Mouse (Mus musculus) retina, postnatal 1 day (tissue): Measurements from ENCODE around the gene Sirpa.

Experiments used
- DNase-seq: peaks from one replicate; pipeline ENCODE4 v3.0.0-alpha.2; 2012

Gene Sirpa

DNA sequence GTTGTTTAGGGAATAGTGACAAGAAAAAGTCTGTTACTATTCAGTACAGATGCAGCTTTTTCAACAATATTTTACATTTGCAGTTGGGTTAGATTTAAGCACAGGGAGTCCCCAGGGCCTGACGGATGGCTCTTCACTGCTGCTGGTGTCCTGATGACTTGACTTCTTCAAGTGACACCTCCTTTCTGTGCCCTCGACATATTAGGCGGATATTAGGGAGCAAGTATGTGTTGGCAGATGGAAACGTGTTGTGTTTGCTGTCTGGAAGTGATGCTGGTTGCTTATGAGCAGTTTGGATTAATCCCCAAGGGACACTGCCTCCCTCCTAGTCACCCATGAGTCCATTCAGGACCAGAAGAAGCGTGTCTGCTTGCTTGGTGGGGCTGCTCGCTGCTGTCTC, 21.3 kb downstream of the Sirpa start:
- DNase-seq = no peak

DNA sequence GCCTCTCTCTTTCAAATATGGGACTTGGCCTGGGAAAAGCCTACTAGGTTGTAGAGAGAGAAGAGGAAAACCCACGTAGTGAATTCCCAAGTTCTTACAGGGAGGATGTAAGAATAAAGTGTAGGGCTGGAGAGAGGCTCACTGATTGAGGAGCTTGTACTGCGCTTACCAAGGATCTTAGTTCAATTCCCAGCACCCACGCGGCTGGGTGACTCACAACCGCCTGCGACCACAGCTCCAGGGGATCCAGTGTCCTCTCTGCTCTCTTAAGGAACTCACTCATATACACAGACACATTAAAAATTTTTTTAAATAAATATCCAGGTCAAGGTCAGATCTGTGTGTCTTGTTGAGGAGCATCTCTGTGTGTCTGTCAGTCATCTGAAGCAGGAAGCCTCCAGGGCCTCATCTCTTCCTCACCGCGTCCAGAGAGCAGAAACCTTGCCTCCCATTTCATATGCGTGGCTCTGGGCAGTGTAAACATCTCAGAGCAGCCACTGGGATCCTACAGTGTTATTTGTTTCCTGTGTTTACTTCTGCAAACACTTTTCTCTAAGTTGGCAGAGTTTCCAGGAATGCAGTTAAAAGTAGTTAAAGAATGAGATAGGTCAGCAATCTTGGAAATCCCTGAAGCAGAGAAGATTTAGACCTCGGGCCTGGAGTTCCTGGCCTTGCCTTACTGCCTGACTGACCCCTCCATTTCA, 22.0 kb downstream of the Sirpa start:
- no peak for DNase-seq

DNA sequence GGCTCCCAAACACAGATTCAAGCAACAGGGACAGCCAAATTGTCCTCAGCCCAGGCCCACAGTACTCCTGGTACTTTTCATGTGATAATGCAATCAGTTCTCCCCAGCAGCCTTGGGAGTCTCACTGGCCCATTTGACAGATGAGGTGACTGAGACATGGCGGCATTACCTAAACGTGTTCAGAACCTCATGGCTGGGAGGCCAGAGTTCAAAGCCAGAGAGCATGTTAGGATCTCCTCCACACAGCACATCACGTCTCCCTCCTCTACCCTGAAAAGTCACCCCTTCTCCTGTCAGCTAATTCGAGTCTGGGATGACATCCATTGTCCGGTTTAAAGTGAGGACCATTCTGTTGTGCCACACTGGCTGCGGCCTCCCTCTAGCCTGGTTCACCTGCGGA, 27.5 kb downstream of the Sirpa start:
- no peak for DNase-seq

DNA sequence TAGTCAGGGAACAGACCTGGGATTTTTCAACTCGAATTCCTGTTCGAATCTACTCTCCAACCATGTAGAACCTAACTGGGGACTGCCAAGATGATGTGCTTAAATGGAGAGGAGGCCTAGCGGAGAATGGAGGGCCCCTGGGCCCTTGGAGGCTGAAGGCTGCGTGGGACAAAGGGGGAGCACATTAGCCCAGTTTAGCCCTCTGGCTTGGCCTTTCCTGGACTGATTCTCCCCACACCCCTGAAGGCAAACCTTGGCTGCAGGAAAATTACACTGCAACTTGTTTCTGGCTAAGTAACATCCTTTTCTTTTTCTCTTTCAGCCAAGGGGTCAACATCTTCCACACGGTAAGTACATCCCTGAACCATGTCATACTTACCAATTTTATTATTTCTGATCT, 28.2 kb downstream of the Sirpa start:
- no peak for DNase-seq

DNA sequence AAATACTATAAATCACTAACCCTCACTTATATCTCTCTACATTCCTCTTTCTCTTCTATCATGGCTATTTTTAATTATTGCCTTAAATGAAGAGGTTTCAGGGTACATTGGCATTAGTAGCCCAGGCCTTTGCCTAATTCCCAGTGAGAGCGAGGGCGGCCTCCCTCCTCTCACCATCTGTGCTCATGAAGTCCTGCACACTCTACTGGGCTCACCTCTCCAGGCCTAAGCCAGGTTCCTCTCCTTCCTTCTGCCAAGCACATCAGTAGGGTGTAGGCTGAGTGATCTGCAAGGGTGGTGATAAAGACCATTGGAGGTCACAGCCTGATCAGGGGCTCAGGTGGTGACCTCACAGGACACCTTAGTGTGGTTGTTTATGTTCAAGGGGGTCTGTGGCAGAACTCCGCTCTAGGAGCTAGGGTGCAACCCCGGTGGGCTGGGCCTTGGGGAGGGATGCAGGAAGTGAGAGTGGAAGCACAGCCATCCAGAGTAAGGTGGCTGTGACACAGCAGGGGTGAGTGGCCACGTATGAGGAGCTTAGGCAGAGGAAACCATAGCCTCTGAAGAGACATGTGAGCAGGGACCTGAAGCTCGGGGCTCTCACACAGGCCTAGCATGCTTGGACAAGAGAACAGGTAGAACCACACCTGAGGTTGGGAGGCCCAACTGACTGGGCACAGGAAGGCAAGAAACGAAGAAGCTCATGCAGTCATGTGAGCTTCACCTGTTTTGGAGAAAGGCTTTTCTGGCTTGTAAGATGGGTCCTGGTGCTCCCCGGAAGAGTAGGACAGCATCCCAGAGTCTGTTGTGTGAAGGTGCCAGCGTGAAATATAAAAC, 29.2 kb downstream of the Sirpa start:
- no peak for DNase-seq

DNA sequence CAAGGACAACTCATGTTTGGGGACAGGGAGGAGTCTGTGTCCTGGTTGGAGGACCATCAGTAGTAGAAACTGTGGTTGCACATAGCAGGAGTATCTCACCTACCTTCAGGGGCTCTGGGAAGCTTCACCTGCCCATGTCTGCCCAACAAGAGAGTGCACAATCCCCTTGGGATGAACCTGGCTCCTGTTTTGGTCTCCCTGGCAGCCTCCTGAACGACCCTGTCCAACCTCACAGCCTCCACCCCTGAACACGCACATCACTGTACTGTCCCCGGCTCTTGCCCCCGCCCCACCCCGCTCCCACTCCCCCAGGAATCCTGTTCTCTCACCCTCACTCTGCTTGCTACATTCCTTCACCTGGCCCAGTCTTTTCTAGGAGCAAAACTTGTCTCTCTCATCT, 30.3 kb downstream of the Sirpa start:
- DNase-seq = no peak

DNA sequence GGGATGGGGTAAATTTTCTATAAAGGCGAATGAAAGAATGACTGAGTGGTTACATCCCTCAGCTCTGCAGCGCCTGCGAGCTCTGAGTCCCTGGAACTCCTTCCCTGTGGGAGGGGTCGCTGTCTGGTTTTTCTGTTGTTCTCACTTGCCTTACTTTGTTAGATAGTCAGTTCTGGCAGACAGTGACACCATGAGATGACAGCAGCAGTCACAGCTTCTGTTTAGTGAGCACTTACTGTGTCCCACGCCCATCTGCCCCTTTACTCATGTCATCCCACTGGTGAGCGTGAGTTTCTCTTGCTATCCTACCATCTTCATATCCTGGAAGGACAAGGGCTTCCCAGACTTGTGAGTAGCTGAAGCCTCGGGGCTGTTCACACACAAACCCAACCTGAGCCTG, 31.1 kb downstream of the Sirpa start:
- no peak for DNase-seq

DNA sequence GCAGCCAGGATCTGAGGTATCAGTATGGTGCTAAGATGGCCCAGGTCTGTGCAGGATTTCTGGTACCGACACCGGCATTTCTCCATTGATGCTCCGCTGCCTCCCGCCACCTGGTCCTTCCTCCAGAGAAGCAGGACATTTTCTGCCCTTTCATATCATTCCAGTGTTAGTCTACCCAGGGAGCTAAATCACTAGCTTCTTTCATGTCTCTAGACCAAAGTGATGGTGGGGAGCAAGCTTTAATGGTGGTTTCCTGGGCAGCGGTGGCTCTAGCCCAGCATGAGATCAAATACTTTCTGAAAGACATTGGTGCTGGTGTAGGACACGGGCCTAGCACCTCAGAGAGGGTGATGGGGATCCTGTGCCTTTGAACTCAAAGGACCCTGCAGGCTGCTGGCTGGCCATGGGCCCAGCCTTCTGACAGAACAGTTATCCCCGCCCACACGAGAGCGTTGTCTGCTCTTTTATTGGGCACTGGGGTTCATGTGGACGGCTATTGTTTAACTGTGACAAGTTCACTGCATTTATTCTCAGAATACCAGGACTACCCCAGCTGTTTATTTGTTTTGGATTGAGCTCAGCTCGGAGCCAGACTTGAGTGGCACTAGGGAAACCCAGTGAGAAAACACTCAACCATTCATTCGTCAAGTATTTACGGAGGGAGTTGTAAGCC, 31.7 kb downstream of the Sirpa start:
- no peak for DNase-seq

DNA sequence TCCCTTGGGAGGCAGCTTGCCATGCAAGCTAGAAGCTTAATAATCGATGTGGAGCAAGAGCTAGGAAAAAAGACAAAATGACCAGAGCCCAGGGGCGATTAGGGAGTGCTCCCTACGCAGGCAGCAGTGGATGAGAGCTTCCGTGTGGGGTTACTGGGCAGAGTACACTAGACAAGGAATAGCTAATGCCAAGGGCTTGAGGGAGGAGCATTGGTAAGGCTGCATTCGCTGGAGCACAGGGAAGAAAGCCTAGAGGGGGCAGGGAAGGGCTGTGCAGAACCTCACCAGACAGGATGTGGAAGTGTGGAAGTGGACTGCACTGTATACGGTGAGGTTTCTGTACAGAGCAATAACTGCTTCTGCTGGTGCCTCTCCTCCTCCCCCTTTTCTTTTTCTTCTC, 32.3 kb downstream of the Sirpa start:
- no peak for DNase-seq

DNA sequence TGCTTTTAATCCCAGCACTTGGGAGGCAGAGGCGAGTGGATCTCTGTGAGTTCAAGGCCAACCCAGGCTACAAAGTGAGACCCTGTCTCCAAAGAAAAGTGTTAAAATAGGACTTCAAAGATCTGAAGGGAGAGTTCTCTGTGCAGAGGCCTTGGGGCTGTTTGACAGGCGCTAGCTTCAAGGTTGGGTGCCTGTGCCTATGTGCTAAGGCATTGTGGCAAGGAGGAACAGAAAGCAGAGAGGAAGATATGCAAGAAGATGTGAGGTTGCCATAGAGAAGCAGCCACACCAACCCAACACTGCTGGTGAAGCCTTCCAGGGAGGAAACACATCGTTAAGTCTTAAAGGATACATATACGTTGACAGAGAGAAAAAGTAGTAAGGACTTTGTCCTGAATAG, 33.2 kb downstream of the Sirpa start:
- DNase-seq = no peak

DNA sequence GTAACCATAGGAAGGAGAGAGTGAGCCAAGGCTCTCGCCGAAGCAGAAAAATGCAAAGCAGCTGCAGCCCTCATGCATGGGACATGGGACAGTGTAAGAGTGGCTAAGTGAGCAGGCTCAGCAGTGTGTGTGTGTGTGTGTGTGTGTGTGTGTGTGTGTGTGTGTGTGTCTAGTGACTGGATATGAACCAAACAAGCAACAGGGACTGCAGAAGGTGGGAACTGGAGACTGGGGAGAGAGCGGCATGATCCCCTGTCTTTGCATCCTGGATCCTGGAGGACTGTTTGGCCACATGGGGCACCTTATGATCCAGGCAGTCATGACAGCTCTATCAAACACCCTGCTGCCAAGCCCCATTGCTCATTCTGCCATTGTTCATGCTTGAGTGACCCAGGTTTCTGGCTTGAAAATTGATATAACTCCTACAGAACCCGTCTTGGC, 34.0 kb downstream of the Sirpa start:
- DNase-seq = no peak

DNA sequence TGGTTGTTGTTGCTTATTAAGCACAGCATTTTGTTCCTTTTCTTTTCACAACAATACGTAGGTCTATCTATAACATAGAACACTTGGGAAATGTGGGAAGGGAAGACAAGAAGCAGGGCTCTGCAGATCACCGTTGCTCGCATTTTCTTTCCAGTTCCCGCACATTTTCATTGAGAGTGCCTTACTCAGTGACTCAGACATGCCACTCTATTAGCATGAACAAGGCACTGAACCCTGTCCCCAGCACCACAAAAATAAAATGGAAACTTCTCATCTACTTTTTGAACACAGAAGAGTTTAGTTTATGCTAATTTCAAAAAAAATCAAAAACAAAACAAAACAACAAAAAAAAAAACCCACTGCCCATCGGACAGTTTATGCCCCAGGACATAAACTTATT, 34.5 kb downstream of the Sirpa start:
- no peak for DNase-seq

DNA sequence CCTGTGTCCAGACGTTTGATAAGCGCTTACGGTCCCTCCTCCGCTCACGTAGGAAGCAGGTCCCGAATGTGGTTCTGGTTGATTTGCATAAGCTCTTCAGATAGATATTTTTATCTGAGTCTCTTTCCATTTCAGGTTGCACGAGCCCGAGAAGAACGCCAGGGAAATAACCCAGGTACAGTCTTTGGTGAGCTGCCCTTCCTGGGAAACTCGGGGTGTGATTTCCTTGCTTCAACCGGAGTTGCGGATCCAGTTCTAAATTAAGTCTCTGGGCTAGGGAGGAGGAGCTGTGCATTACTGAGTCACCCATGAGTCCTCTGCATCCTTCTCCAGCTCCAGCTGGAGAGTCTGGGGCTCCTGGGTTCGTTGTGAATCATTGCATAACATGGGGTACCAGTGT, 35.2 kb downstream of the Sirpa start:
- DNase-seq = no peak

DNA sequence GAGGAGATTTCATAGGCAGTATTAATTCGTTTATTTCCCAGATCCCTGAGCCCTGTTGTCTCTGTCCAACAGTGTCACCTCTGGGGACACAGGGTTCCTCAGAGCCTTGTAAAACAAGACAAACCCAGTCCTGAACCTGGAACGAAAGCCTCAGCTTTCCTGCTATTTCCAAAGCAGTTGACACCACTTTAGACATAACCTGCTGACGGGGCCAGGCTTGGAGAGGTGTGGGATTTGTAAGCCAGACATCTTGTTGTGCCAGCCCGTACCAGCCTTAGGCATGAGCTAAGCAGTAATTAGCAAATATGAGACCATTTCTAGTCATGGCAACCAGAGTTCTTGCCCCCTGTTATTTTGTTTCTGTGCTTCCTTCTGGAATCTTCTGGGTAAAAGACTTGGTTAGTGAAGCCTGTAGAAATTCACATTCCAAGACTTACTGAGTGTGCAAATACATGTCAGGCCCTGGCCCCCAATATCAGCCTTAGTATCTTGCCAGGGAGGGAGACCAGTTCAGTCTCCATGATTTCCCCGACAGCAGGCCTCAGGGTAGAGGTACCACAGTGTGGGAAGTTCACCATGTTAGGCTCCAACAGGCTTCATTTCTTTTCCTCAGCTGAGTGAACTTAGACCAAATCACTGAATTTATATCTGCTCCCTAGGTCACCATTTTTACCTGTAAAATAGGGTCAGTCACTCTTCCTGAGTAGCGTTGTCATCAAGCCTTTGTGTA, 36.0 kb downstream of the Sirpa start:
- DNase-seq = no peak

DNA sequence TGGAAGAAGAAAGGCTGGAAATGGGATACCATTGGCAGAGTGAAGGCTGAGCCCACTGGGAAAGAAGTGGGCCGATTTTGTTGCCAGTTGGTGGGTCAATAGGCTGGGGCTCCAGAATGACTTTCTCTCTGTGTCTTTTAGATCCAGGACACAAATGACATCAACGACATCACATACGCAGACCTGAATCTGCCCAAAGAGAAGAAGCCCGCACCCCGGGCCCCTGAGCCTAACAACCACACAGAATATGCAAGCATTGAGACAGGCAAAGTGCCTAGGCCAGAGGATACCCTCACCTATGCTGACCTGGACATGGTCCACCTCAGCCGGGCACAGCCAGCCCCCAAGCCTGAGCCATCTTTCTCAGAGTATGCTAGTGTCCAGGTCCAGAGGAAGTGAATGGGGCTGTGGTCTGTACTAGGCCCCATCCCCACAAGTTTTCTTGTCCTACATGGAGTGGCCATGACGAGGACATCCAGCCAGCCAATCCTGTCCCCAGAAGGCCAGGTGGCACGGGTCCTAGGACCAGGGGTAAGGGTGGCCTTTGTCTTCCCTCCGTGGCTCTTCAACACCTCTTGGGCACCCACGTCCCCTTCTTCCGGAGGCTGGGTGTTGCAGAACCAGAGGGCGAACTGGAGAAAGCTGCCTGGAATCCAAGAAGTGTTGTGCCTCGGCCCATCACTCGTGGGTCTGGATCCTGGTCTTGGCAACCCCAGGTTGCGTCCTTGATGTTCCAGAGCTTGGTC, 37.3 kb downstream of the Sirpa start:
- no peak for DNase-seq

DNA sequence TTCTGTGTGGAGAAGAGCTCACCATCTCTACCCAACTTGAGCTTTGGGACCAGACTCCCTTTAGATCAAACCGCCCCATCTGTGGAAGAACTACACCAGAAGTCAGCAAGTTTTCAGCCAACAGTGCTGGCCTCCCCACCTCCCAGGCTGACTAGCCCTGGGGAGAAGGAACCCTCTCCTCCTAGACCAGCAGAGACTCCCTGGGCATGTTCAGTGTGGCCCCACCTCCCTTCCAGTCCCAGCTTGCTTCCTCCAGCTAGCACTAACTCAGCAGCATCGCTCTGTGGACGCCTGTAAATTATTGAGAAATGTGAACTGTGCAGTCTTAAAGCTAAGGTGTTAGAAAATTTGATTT, 37.9 kb downstream of the Sirpa start:
- no peak for DNase-seq

DNA sequence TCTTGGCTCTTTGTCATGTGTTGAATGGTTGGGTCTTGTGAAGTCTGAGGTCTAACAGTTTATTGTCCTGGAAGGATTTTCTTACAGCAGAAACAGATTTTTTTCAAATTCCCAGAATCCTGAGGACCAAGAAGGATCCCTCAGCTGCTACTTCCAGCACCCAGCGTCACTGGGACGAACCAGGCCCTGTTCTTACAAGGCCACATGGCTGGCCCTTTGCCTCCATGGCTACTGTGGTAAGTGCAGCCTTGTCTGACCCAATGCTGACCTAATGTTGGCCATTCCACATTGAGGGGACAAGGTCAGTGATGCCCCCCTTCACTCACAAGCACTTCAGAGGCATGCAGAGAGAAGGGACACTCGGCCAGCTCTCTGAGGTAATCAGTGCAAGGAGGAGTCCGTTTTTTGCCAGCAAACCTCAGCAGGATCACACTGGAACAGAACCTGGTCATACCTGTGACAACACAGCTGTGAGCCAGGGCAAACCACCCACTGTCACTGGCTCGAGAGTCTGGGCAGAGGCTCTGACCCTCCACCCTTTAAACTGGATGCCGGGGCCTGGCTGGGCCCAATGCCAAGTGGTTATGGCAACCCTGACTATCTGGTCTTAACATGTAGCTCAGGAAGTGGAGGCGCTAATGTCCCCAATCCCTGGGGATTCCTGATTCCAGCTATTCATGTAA, 38.5 kb downstream of the Sirpa start:
- no peak for DNase-seq

DNA sequence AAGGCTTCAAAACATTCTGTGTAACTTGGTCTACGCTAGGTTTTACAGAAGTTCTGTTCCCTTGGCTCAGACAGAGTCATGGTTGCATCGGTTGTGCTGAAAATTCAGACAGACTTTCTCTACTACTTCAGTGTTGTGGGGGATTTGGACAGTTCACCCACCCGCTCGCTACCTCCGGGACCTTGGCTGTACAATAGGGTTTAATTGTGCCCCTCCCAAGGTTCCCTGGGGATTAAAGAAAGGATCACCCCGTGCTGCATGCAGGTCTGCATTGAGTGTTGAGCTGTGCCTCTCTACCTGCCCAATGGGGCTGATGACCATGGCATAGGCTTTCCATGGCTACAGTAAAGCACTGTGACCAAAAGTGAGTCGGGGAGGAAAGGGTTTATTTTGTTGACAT, 39.7 kb downstream of the Sirpa start:
- DNase-seq = no peak

DNA sequence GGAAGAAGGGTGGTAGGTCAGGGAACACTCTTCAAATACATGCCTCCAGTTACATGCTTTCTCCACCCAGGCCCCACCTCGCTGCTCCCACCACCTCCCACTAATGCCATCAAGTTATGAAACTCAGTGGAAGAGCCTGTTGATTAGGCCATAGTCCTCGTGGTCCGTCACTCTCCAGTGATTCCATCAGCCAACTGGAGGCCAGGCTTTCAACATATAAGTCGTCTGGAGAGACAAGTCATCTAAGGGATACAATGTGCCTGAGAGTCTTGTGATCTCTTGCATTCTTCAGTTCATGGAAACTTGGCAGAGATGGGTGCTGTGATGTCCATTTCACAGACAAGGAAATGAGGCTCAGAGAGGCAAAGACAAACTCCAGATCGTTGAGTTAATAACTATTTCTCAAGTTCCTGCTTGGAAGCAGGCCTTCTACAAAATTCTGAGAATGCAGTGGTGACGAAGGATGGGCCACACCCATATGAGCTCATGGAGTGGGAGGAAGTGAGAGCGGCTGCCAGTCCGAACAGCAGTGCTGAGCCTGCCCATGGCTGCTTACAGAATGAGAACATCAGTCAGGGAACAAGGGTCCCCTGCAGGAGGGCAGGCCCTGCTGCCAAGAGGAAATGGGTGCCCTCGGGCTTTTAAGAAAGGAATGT, 40.6 kb downstream of the Sirpa start:
- DNase-seq = no peak

DNA sequence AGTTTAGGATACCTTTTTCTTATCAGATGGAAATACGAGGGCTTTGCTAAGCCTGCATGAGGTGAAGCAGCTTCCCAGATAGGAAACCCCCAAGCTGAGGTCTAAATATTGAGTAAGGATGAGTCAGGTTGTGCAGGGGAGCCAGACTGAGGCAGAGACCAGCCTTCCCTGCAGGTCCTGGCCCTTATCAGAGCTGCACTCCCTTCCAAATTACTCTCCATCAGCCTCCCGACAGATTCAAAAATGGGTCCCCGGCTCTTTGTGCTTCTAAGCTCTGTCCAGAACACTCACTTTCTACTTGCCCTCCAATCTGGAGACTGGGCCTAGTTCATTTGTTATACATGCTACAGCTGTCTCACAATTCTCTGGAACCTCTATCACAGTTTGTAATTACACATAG, 41.3 kb downstream of the Sirpa start:
- DNase-seq = no peak

DNA sequence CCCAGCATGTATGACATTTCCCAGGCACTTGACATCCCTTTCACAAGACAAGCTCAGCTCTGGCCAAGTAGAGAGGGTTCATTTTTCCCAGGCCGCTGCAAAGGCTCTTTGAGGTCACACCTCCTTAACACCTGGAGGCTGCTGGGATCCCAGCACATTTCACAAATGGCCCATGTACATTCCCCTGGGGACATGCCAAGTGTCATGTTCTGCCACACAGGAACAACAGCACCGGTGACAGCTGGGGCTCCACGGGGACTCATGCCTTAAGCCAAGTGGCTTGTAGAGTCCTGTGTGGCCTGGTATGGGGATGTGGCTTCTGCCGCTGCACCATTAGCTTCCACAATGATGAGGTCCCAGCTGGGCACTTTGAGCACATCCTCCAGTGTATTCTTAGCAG, 60.0 kb downstream of the Sirpa start:
- DNase-seq = peak; percentile 45

DNA sequence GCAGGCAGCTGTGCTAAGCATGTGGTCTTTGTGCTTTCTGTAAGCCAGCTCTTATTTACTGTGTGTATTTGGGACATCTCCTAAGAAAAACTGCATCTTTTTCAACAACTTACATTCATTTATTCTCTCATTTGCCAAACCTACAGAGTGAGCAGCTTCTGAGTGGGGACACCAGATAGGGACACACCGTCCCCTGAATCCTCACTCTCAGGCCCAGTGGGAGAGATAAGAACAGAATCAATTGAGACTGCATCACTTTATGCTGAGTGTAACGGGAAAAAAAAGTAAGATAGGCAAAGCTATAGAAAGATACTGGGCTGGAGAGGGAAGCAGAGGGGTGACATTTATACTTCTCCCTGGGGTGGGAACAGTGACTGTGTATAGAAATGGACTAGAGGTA, 61.0 kb downstream of the Sirpa start:
- no peak for DNase-seq
